Mouse (Mus musculus) forebrain, embryonic 14.5 days (tissue): ENCODE results near the gene Taar8b. TPM values are rescaled to one million over a fixed set of nuclear protein-coding genes. Genes with fewer than 3 reads are reported as not detected.
A peak's percentile ranks its signal among the peaks of the same experiment; 100 is the strongest.
"Not testable (repeated sequence)": the region's sequence is repeated elsewhere in the genome, so short reads cannot be mapped to it uniquely, and the experiment has no call there.

Experiments used
- ATAC-seq: fragments of 200-750 bp; cut with Nextera tagmentation; 2 replicates; pipeline ENCODE4 v1.8.0; 2017; ENCODE audit warnings: mild to moderate bottlenecking, moderate library complexity
- DNase-seq: peaks from one replicate; pipeline ENCODE4 v3.0.0-alpha.2; 2015; ENCODE audit warnings: low spot score
- H3K27ac ChIP-seq: fragments of 300-500 bp; sonication (generic); 2 replicates; pipeline ENCODE4 v1.5.1; 2014; ENCODE audit warnings: low read depth, mild to moderate bottlenecking, control low read depth, low read length, moderate library complexity
- H3K27me3 ChIP-seq: fragments of 300-500 bp; sonication (generic); replicated peaks from 2 replicates; pipeline ENCODE4 v1.6.1; 2014; ENCODE audit warnings: low read length, control low read depth, mixed read lengths; ENCODE audit not compliant: control insufficient read depth, insufficient read depth
- H3K36me3 ChIP-seq: fragments of 300-500 bp; sonication (generic); 2 replicates; pipeline ENCODE4 v1.6.1; 2014; ENCODE audit warnings: low read length, control low read depth; ENCODE audit not compliant: control insufficient read depth, insufficient read depth
- H3K4me1 ChIP-seq: fragments of 300-500 bp; sonication (generic); 2 replicates; pipeline ENCODE4 v1.6.1; 2014; ENCODE audit warnings: antibody characterized with exemption, low read length, control low read depth; ENCODE audit not compliant: control insufficient read depth, insufficient read depth
- H3K4me2 ChIP-seq: fragments of 300-500 bp; sonication (generic); 2 replicates; pipeline ENCODE4 v1.6.1; 2014; ENCODE audit warnings: mild to moderate bottlenecking, control low read depth, low read length
- H3K4me3 ChIP-seq: fragments of 300-500 bp; sonication (generic); 2 replicates; pipeline ENCODE4 v1.5.1; 2014; ENCODE audit warnings: low read depth, low read length, control low read depth
- H3K9ac ChIP-seq: fragments of 300-500 bp; sonication (generic); 2 replicates; pipeline ENCODE4 v1.6.1; 2014; ENCODE audit warnings: mild to moderate bottlenecking, low read length, control low read depth, moderate library complexity
- H3K9me3 ChIP-seq: fragments of 300-500 bp; sonication (generic); replicated peaks from 2 replicates; pipeline ENCODE4 v1.6.1; 2016; ENCODE audit warnings: low read length, control low read depth, mixed read lengths; ENCODE audit not compliant: control insufficient read depth
- WGBS: fragments of 180-500 bp; shearing (Covaris S2); extraction: QIAGEN DNeasy Blood & Tissue Kit; methylation state at CpG from one replicate; pipeline ENCODE4 v1.1.7; 2014; 5-methylcytosine and 5-hydroxymethylcytosine counted together
- polyA plus RNA-seq: library from polyadenylated mRNA; unstranded; fragments of >200 nt; fragmentation: Nextera tagmentation; extraction: Ambion mirVana; gene quantifications from 2 replicates; pipeline ENCODE4 v1.2.1, GENCODE M21; 2014

Taar8b gene
- polyA plus RNA-seq, 1 experiment from 2014 or later: not detected

GRCm38 (mm10) chr10:24108236-24108635, 16.1 kb upstream of the Taar8b start:
- Histone ChIP-seq H3K9ac (no peak overlapping the region), H3K9me3 (no peaks in the 10 kb centered on the region), H3K4me1 (0 out of 2 replicates have a peak, but pooled peaks cover 3% of the 10 kb centered on the region), H3K36me3 (no peaks in the 10 kb centered on the region), H3K27ac (no peak overlapping the region), H3K27me3 (no peaks in the 10 kb centered on the region), H3K4me3 (no peak overlapping the region), H3K4me2 (no peak overlapping the region)
- no peak for ATAC-seq
- 34% methylated on average over 3 of the region's 3 CpGs for WGBS
- no peak for DNase-seq

- 49% methylated on average over 5 of the region's 5 CpGs for WGBS
Observed at GRCm38 (mm10) chr10:24107747-24108146, 15.7 kb upstream of the Taar8b start.

GRCm38 (mm10) chr10:24103299-24103698, 11.2 kb upstream of the Taar8b start:
- not testable (repeated sequence) for H3K27me3 ChIP-seq, H3K4me3 ChIP-seq, H3K36me3 ChIP-seq, H3K4me1 ChIP-seq, DNase-seq, H3K9me3 ChIP-seq, H3K27ac ChIP-seq, ATAC-seq, H3K9ac ChIP-seq, H3K4me2 ChIP-seq
- WGBS: 70% methylated on average over 1 of the region's 1 CpGs

More at GRCm38 (mm10) chr10:24107747-24108146, 15.7 kb upstream of the Taar8b start:
- DNase-seq: no peak
- Histone ChIP-seq H3K4me1 (0 out of 2 replicates have a peak, but pooled peaks cover 3% of the 10 kb centered on the region), H3K36me3 (no peaks in the 10 kb centered on the region), H3K4me3 (no peak overlapping the region), H3K9ac (no peak overlapping the region), H3K27me3 (no peaks in the 10 kb centered on the region), H3K27ac (no peak overlapping the region), H3K9me3 (no peaks in the 10 kb centered on the region), H3K4me2 (no peak overlapping the region)
- ATAC-seq: no peak

GRCm38 (mm10) chr10:24101812-24102211, 9.7 kb upstream of the Taar8b start, which contains the start of gene Taar8c:
Gene Taar8c, minus strand, starts transcription at chr10:24101912.
- not testable (repeated sequence) for H3K4me2 ChIP-seq, DNase-seq, H3K27ac ChIP-seq, H3K9ac ChIP-seq, H3K4me1 ChIP-seq, H3K27me3 ChIP-seq, H3K4me3 ChIP-seq, H3K9me3 ChIP-seq, ATAC-seq, H3K36me3 ChIP-seq
- 86% methylated on average over 1 of the region's 3 CpGs for WGBS

GRCm38 (mm10) chr10:24097010-24097409, 4.9 kb upstream of the Taar8b start:
- not testable (repeated sequence) for ATAC-seq, H3K4me1 ChIP-seq, H3K27ac ChIP-seq, DNase-seq, H3K9ac ChIP-seq, H3K27me3 ChIP-seq, H3K9me3 ChIP-seq, H3K4me2 ChIP-seq, H3K4me3 ChIP-seq, H3K36me3 ChIP-seq
- 87% methylated on average over 2 of the region's 2 CpGs for whole genome bisulfite sequencing

GRCm38 (mm10) chr10:24087168-24087567, 4.9 kb downstream of the Taar8b start:
- H3K27me3 ChIP-seq: no peaks in the 10 kb centered on the region
- H3K9ac ChIP-seq: no peak overlapping the region
- DNase-seq (no peak), ATAC-seq (no peak)
- no peaks in the 10 kb centered on the region for H3K36me3 ChIP-seq
- H3K9me3 ChIP-seq: no peaks in the 10 kb centered on the region
- no peaks in the 10 kb centered on the region for H3K4me1 ChIP-seq
- WGBS: 88% methylated on average over 2 of the region's 2 CpGs
- H3K27ac ChIP-seq: no peak overlapping the region
- no peak overlapping the region for H3K4me3 ChIP-seq
- H3K4me2 ChIP-seq: no peak overlapping the region

GRCm38 (mm10) chr10:24086555-24086954, 5.5 kb downstream of the Taar8b start:
- Histone ChIP-seq H3K4me2 (no peak overlapping the region), H3K4me1 (no peaks in the 10 kb centered on the region), H3K9me3 (no peaks in the 10 kb centered on the region), H3K9ac (no peak overlapping the region), H3K36me3 (no peaks in the 10 kb centered on the region), H3K27me3 (no peaks in the 10 kb centered on the region), H3K27ac (no peak overlapping the region), H3K4me3 (no peak overlapping the region)
- ATAC-seq (no peak), DNase-seq (no peak)
- 90% methylated on average over 5 of the region's 5 CpGs for WGBS

- H3K27ac ChIP-seq: no peak overlapping the region
- no peaks in the 10 kb centered on the region for H3K4me1 ChIP-seq
- H3K9ac ChIP-seq: no peak overlapping the region
- H3K4me3 ChIP-seq: no peak overlapping the region
- no peak overlapping the region for H3K4me2 ChIP-seq
- DNase-seq (no peak), ATAC-seq (no peak)
- no peaks in the 10 kb centered on the region for H3K9me3 ChIP-seq
- WGBS: 26% methylated on average over 5 of the region's 5 CpGs
- no peaks in the 10 kb centered on the region for H3K27me3 ChIP-seq
- H3K36me3 ChIP-seq: no peaks in the 10 kb centered on the region
Observed at GRCm38 (mm10) chr10:24085936-24086335, 6.2 kb downstream of the Taar8b start.

GRCm38 (mm10) chr10:24080166-24080565, 11.9 kb downstream of the Taar8b start:
- H3K4me3 ChIP-seq: no peak overlapping the region
- H3K9me3 ChIP-seq: no peaks in the 10 kb centered on the region
- DNase-seq (peak; percentile 61), ATAC-seq (no peak)
- WGBS: 45% methylated on average over 3 of the region's 3 CpGs
- H3K27ac ChIP-seq: no peak overlapping the region
- no peak overlapping the region for H3K4me2 ChIP-seq
- H3K36me3 ChIP-seq: no peaks in the 10 kb centered on the region
- H3K27me3 ChIP-seq: no peaks in the 10 kb centered on the region
- no peak overlapping the region for H3K9ac ChIP-seq
- H3K4me1 ChIP-seq: no peaks in the 10 kb centered on the region
